Mouse (Mus musculus) heart, adult 2 months (tissue): Measurements from ENCODE around the gene B4galt5.

Experiments
- CTCF ChIP-seq: fragments of 200-600 bp; IDR thresholded peaks from 2 replicates; pipeline ENCODE4 v1.8.1; 2022; ENCODE audit warnings: antibody characterized with exemption, mild to moderate bottlenecking, moderate library complexity
- POLR2A ChIP-seq: fragments of 200-500 bp; IDR thresholded peaks from 2 replicates; pipeline ENCODE4 v1.6.1; 2011; ENCODE audit warnings: mild to moderate bottlenecking, low read depth, low read length, control low read depth; ENCODE audit not compliant: insufficient read depth

GRCm38 (mm10) chr2:167336384-167337213, 12.4 kb downstream of the B4galt5 start:
- no peak for TF ChIP-seq CTCF
- no peak for TF ChIP-seq POLR2A
